Mouse (Mus musculus) cerebellum, adult 8-10 months (tissue): ENCODE results near the gene Lgals7.
"Not testable (repeated sequence)": the region's sequence is repeated elsewhere in the genome, so short reads cannot be mapped to it uniquely, and the experiment has no call there.

ENCODE experiments used
- DNase-seq: peaks from one replicate; pipeline ENCODE4 v3.0.0; 2022

The Lgals7 gene

GRCm38 (mm10) chr7:28879606-28880005 is 16.0 kb downstream of the Lgals7 start:
- DNase-seq, result no peak

- no peak for DNase-seq
Observed at GRCm38 (mm10) chr7:28880554-28880953, 16.9 kb downstream of the Lgals7 start.

- no peak for DNase-seq
Observed at GRCm38 (mm10) chr7:28881199-28881598, 17.5 kb downstream of the Lgals7 start, which contains the start of gene Capn12. Gene Capn12, plus strand, starts transcription at chr7:28881422.

- DNase-seq, result no peak
Observed at GRCm38 (mm10) chr7:28883039-28883438, 19.4 kb downstream of the Lgals7 start.

- not testable (repeated sequence) for DNase-seq
Observed at GRCm38 (mm10) chr7:28883704-28884103, 20.1 kb downstream of the Lgals7 start.

- no peak for DNase-seq
Observed at GRCm38 (mm10) chr7:28886486-28886885, 22.8 kb downstream of the Lgals7 start.

GRCm38 (mm10) chr7:28888701-28889161 is 25.1 kb downstream of the Lgals7 start:
- DNase-seq, result no peak

- no peak for DNase-seq
Observed at GRCm38 (mm10) chr7:28892601-28893000, 28.9 kb downstream of the Lgals7 start.

- DNase-seq, result no peak
Observed at GRCm38 (mm10) chr7:28893643-28894265, 30.1 kb downstream of the Lgals7 start.

GRCm38 (mm10) chr7:28894942-28895341 is 31.3 kb downstream of the Lgals7 start:
- DNase-seq, result no peak

GRCm38 (mm10) chr7:28897661-28898060 is 34.0 kb downstream of the Lgals7 start:
- DNase-seq, result no peak

GRCm38 (mm10) chr7:28899972-28900371 is 36.3 kb downstream of the Lgals7 start:
- DNase-seq, result no peak

- DNase-seq, result no peak
Observed at GRCm38 (mm10) chr7:28901311-28902125, 37.9 kb downstream of the Lgals7 start.

- no peak for DNase-seq
Observed at GRCm38 (mm10) chr7:28902180-28902579, 38.5 kb downstream of the Lgals7 start.

GRCm38 (mm10) chr7:28902809-28903208 is 39.2 kb downstream of the Lgals7 start:
- no peak for DNase-seq

GRCm38 (mm10) chr7:28903778-28904177 is 40.1 kb downstream of the Lgals7 start:
- DNase-seq, result no peak

GRCm38 (mm10) chr7:28907195-28907594 is 43.5 kb downstream of the Lgals7 start:
- no peak for DNase-seq

GRCm38 (mm10) chr7:28911632-28912031 is 48.0 kb downstream of the Lgals7 start:
- no peak for DNase-seq

GRCm38 (mm10) chr7:28913171-28913570 is 49.5 kb downstream of the Lgals7 start:
- no peak for DNase-seq
